Mouse (Mus musculus): Measurements from ENCODE around the gene Lrp10.

The Lrp10 gene

GRCm38 (mm10) chr14:54463959-54464292 lies at the start of gene Lrp10:
Gene Lrp10, plus strand, starts transcription at chr14:54464137.
- peak; percentile 57 for DNase-seq (ENCODE audit: low read depth, low spot score)

- no peak for DNase-seq (ENCODE audit: low read depth, low spot score)
Observed at GRCm38 (mm10) chr14:54415241-54416020, 48.5 kb upstream of the Lrp10 start.

DNA sequence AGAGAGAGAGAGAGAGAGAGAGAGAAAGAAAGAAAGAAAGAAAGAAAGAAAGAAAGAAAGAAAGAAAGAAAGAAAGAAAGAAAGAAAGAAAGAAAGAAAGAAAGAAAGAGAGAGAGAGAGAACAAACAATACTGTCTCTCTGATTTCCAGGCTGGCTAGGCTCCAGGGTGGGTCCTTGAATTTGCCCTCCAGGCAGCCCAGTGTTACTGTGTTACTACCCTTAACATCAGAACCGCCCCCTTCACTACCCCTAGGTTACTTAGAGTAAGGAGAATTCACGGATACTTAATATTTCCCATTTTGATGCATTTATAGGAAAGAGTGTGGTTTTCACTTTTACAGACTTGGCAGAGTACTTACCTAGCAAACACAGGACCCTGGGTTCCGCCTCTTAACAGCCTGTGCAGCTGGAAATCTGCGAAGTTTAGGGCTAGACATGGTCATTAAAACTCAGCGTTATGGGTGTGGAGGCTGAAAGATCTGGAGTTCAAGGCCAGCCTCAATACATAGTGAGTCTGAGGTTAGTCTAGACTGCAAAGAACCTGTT lies 47.6 kb upstream of the Lrp10 start:
- DNase-seq (ENCODE audit: low read depth, low spot score) = no peak

DNA sequence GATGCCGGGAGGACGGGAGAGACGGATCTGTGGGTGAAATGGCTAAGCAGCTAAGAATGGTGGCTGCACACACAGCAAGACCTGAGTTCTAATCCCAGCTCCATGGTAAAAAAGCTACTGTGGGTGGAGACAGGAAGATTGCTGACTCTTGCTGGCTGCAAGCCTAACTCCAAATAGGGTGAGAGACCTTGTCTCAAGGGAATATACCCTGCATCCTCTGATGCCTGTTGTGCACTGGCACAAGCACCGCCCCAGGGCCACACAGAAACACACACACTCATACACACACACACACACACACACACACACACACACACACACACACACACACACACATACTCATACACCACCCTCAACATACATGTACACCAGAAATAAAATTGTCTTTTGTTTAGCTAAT lies 47.1 kb upstream of the Lrp10 start:
- no peak for DNase-seq (ENCODE audit: low read depth, low spot score)

DNA sequence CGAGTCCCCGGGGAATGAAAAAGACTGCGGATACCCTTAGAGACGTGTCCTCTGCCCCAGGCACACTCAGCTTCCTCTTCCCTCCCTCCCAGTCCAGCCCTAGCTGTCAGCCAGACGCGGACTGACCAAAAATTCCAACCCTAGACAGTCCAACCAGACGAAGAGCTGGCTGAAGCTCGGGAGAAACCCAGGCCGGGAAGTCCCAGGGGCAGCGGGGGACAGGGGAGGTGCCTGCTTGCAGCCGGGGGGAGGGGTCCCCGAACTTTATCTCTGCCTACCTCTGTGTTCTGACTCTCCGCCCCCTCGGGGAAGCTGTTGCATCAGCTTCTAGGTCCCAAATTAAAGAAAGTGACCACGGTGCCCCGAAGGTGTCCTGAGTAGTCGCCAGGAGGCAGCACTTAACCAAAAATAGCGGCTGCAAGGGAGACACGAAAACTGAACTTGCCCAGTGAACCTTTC lies 46.3 kb upstream of the Lrp10 start, which contains the start of gene Slc7a7:
Gene Slc7a7, minus strand, starts transcription at position 158 of the 459 bp plus-strand sequence.
- DNase-seq (ENCODE audit: low read depth, low spot score) = no peak

GRCm38 (mm10) chr14:54421014-54421413 lies 42.9 kb upstream of the Lrp10 start:
- DNase-seq (ENCODE audit: low read depth, low spot score) = no peak

DNA sequence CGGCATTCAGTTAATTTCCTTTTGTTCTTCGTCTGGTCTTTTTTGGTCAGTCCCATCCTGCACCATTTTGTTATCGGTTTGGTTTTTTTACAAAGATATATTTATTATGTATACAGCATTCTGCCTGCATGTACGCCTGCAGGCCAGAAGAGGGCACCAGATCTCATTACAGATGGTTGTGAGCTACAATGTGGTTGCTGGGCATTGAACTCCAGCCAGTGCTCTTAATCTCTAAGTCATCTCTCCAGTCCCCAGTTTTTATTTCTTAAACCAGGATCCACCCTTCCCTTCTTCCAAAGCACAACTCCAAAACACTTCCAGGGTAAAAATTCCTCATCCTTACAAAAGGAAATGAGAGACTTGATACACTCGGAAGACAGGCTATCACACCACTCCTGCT lies 40.5 kb upstream of the Lrp10 start:
- DNase-seq (ENCODE audit: low read depth, low spot score) = no peak

- no peak for DNase-seq (ENCODE audit: low read depth, low spot score)
Observed at GRCm38 (mm10) chr14:54424634-54425033, 39.3 kb upstream of the Lrp10 start.

- DNase-seq (ENCODE audit: low read depth, low spot score) = no peak
Observed at GRCm38 (mm10) chr14:54425540-54425939, 38.4 kb upstream of the Lrp10 start.

GRCm38 (mm10) chr14:54426003-54426688 lies 37.8 kb upstream of the Lrp10 start:
- DNase-seq (ENCODE audit: low read depth, low spot score) = no peak

- peak; percentile 85 for DNase-seq (ENCODE audit: low read depth, low spot score)
Observed at GRCm38 (mm10) chr14:54426689-54427398, 37.1 kb upstream of the Lrp10 start, which contains the start of gene Mrpl52. Gene Mrpl52, plus strand, starts transcription at chr14:54426909.

- no peak for DNase-seq (ENCODE audit: low read depth, low spot score)
Observed at GRCm38 (mm10) chr14:54427696-54428095, 36.2 kb upstream of the Lrp10 start.

- no peak for DNase-seq (ENCODE audit: low read depth, low spot score)
Observed at GRCm38 (mm10) chr14:54428421-54428820, 35.5 kb upstream of the Lrp10 start.

- DNase-seq (ENCODE audit: low read depth, low spot score) = no peak
Observed at GRCm38 (mm10) chr14:54429332-54430093, 34.4 kb upstream of the Lrp10 start.

GRCm38 (mm10) chr14:54430406-54431145 lies 33.4 kb upstream of the Lrp10 start:
- no peak for DNase-seq (ENCODE audit: low read depth, low spot score)

- no peak for DNase-seq (ENCODE audit: low read depth, low spot score)
Observed at GRCm38 (mm10) chr14:54431334-54432077, 32.4 kb upstream of the Lrp10 start, which contains the start of gene Mmp14. Gene Mmp14, plus strand, starts transcription at chr14:54431612.

DNA sequence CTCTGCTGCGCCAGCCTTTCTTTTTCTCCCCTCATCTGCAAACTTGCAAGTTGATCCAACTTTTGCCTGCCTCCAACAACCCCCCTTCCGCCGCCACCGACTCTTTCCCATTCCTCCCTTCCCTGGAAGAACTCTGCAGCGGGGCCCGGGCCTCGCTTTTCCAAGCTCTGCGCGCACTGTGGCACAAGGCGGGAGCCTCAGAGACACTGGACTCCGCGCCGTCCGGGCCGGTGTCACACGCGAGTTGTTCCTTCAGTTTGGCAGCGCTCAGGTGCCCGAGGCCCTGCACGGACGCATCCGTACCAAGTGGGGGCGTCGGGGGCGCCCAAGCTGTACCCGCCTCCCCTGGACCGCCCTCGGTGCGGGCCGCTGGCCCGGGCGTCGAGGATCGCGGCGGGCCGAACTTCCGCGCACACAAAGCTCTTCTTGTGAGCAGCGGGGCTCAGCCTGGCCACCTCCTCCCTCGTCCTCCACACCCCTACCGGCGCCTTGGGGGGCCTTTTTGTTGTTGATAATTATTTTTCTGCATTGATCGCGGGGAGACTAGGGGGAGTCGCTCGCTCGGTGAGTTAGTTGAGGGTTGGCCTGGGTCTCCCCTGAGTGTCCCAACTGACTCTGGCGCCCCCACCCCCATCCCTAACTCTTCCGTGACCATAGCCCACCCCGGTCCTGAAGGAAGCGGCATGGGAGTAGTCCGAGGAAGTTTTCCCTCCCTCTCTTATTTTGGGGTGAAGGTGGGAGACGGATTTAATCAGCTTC lies 31.7 kb upstream of the Lrp10 start:
- no peak for DNase-seq (ENCODE audit: low read depth, low spot score)

GRCm38 (mm10) chr14:54432837-54433830 lies 30.8 kb upstream of the Lrp10 start:
- DNase-seq (ENCODE audit: low read depth, low spot score) = no peak
